Mouse (Mus musculus) hindbrain, embryonic 12.5 days (tissue): ENCODE data around the gene Fam181a. TPM values are rescaled to one million over a fixed set of nuclear protein-coding genes. Genes with fewer than 3 reads are reported as not detected.
A peak's percentile ranks its signal among the peaks of the same experiment; 100 is the strongest.

ENCODE experiments used
- ATAC-seq: fragments of 200-750 bp; cut with Nextera tagmentation; 2 replicates; pipeline ENCODE4 v1.8.0; 2017; ENCODE audit warnings: moderate TSS enrichment; ENCODE audit not compliant: low FRiP score
- H3K27ac ChIP-seq: fragments of 300-500 bp; sonication (generic); 2 replicates; pipeline ENCODE4 v1.5.1; 2016; ENCODE audit warnings: mild to moderate bottlenecking
- H3K27me3 ChIP-seq: fragments of 300-500 bp; sonication (generic); 2 replicates; pipeline ENCODE4 v1.6.1; 2016; ENCODE audit warnings: mild to moderate bottlenecking
- H3K36me3 ChIP-seq: fragments of 300-500 bp; sonication (generic); 2 replicates; pipeline ENCODE4 v1.6.1; 2016; ENCODE audit warnings: mild to moderate bottlenecking
- H3K4me1 ChIP-seq: fragments of 300-500 bp; sonication (generic); 2 replicates; pipeline ENCODE4 v1.6.1; 2016
- H3K4me2 ChIP-seq: fragments of 300-500 bp; sonication (generic); replicated peaks from 2 replicates; pipeline ENCODE4 v1.6.1; 2016; ENCODE audit warnings: mild to moderate bottlenecking
- H3K4me3 ChIP-seq: fragments of 300-500 bp; sonication (generic); 2 replicates; pipeline ENCODE4 v1.5.1; 2016; ENCODE audit warnings: mild to moderate bottlenecking
- H3K9ac ChIP-seq: fragments of 300-500 bp; sonication (generic); 2 replicates; pipeline ENCODE4 v1.6.1; 2016; ENCODE audit warnings: mild to moderate bottlenecking, moderate library complexity
- H3K9me3 ChIP-seq: fragments of 300-500 bp; sonication (generic); replicated peaks from 2 replicates; pipeline ENCODE4 v1.6.1; 2016; ENCODE audit warnings: mild to moderate bottlenecking
- WGBS: fragments of 180-500 bp; shearing (Covaris S2); methylation state at CpG from one replicate; pipeline ENCODE4 v1.1.7; 2016; 5-methylcytosine and 5-hydroxymethylcytosine counted together
- polyA plus RNA-seq: library from polyadenylated mRNA; unstranded; fragments of >200 nt; fragmentation: Nextera tagmentation; extraction: Ambion mirVana; gene quantifications from 2 replicates; pipeline ENCODE4 v1.2.1, GENCODE M21; 2016

Fam181a gene
- polyA plus RNA-seq, 1 experiment from 2014 or later, result 14.4 TPM

DNA sequence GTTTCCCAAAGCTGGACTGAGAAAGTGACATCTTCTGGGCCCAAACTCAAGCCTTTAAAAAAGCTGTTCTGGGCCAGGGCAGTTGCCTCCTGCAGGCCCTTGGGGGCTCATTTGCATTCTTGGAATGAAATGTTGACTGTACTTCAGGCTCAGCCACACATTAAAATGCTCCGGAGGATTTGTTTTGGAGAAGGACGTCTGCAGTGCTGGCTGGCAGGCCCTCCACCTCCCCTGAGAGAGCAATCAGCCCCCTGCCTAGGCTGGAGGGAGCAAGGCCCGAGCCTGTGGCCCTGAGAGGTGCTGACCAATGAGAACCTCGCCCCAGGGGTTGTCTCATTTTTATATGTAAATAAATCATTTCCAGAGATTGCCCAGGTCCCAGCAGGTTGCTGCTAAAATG, 14.5 kb upstream of the Fam181a start:
- ATAC-seq, result no peak
- no peak overlapping the region for H3K9ac ChIP-seq
- H3K27ac ChIP-seq, result no peak overlapping the region
- H3K4me3 ChIP-seq, result no peak overlapping the region
- H3K4me1 ChIP-seq, result peaks cover 9% of the 10 kb centered on the region; the same call in 1 of the 2 replicates
- WGBS, result 17% methylated on average over 4 of the region's 4 CpGs
- no peaks in the 10 kb centered on the region for H3K36me3 ChIP-seq
- no peaks in the 10 kb centered on the region for H3K27me3 ChIP-seq
- no peaks in the 10 kb centered on the region for H3K9me3 ChIP-seq
- H3K4me2 ChIP-seq, result no peak overlapping the region

DNA sequence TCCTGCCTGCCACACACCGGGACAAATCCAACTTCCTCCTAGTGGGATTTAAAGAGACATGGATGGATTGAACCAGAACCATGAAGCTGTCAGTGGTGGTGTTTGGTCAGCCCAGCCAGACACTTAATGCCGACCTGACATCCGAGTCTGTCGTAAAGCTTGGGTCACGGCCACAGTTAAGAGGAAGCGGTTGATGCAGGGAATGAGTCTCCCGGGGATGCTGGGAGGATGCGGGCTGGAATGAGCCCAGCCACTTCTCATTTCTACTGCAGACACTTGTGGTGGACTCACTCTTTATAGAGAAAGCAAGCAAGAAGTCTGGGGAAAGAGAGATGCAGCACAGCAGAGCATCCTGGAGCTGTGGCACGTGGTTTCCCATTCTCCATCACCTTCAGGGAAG, 10.3 kb upstream of the Fam181a start:
- Histone ChIP-seq H3K9me3 (no peaks in the 10 kb centered on the region), H3K9ac (no peak overlapping the region), H3K27me3 (no peaks in the 10 kb centered on the region), H3K36me3 (no peaks in the 10 kb centered on the region), H3K4me1 (0 out of 2 replicates have a peak, but pooled peaks cover 3% of the 10 kb centered on the region), H3K4me2 (no peak overlapping the region), H3K4me3 (no peak overlapping the region), H3K27ac (no peak overlapping the region)
- no peak for ATAC-seq
- 67% methylated on average over 9 of the region's 9 CpGs for WGBS

DNA sequence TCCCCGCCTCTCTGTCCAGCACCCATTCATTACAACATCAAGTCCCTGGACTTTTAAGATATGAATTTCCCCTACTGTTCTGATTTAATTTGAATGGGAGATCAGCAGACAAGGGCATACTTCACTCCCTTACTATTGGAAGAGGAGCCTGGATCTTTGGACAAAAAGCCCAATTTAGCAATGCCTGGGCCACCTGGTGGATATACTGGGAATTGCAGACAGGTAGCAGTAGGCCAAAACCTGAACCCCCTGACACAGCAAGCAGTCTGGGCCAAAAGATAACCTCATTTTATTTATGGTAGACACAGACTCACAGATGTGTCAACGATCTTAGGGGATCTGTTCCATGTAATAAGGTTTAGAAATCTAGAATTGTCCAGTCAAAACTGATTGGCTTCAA, 9.1 kb upstream of the Fam181a start:
- H3K4me2 ChIP-seq, result no peak overlapping the region
- no peaks in the 10 kb centered on the region for H3K9me3 ChIP-seq
- no peak overlapping the region for H3K9ac ChIP-seq
- H3K4me1 ChIP-seq, result no peaks in the 10 kb centered on the region
- H3K27ac ChIP-seq, result no peak overlapping the region
- no peak for ATAC-seq
- H3K36me3 ChIP-seq, result no peaks in the 10 kb centered on the region
- H3K4me3 ChIP-seq, result no peak overlapping the region
- H3K27me3 ChIP-seq, result no peaks in the 10 kb centered on the region
- 45% methylated on average over 2 of the region's 2 CpGs for WGBS

DNA sequence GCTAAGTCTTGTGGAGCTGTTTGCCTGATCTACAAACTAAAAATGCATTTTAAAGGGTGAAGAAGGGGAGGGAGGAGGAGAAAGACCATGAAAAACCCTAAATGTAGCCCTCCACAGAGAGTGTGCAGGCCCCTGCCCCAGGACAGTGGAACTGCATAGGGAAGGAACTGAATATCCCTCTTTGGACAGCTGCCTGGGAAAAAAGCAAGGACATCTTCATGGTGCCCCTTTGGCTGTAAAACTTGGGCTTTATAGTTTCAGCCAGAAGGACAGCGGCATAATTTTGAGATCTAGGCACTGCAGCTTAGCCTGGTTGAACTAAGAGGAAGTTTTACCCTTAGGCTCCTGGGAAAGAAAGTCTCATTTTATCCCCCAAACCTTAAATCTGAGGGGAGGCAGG, 7.8 kb upstream of the Fam181a start:
- H3K9ac ChIP-seq, result no peak overlapping the region
- 91% methylated on average over 1 of the region's 1 CpGs for WGBS
- no peak overlapping the region for H3K4me2 ChIP-seq
- H3K4me3 ChIP-seq, result no peak overlapping the region
- no peaks in the 10 kb centered on the region for H3K4me1 ChIP-seq
- peaks cover 5% of the 10 kb centered on the region for H3K27me3 ChIP-seq
- ATAC-seq, result no peak
- H3K27ac ChIP-seq, result no peak overlapping the region
- H3K9me3 ChIP-seq, result no peaks in the 10 kb centered on the region
- H3K36me3 ChIP-seq, result no peaks in the 10 kb centered on the region

DNA sequence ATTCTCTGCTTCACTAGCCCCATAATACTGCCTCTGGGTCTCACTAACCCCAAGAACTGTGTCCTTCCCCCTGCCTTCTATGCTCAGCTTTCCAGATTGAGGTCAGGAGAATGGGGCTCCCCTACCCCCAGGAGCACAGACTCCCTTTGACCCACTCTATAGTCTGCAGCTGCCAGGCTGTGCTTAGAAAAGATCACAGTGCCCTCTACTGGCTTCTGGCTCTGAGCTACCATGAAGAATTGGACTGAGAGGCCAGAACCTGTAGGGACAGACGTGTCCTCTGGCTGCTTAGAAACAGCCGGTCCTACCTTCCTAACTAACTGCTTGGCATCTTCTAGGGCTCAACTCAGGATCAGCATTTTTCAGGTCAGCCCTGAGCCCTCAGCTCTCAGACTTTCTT, 4.6 kb upstream of the Fam181a start:
- ATAC-seq, result peak; percentile 29; the same call in 1 of the 2 replicates
- H3K27me3 ChIP-seq, result peaks cover 10% of the 10 kb centered on the region
- H3K27ac ChIP-seq, result no peak overlapping the region
- 0 out of 2 replicates have a peak, but pooled peaks cover 2% of the 10 kb centered on the region for H3K4me1 ChIP-seq
- no peak overlapping the region for H3K4me2 ChIP-seq
- H3K36me3 ChIP-seq, result no peaks in the 10 kb centered on the region
- no peaks in the 10 kb centered on the region for H3K9me3 ChIP-seq
- H3K4me3 ChIP-seq, result no peak overlapping the region
- WGBS, result 31% methylated on average over 2 of the region's 2 CpGs
- H3K9ac ChIP-seq, result no peak overlapping the region

DNA sequence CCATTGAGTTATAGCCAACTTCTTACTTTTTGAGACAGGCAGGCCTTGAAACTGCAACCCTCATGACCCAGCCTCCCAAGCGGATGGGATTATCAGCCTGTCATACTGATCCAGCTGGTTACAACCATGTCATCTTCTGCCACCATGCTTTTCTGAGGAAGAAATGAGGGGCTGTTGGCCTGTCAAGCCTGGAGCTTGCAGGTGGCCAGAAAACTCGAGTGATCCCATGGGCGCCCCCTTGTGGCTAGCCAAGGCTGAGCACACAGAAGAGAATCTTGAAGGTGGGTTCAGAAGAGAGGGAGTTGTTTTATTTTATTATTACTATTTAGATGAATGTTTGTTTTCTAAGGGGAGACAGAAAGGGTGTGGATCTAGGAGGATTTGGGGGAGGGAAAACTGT, 4.1 kb upstream of the Fam181a start:
- Histone ChIP-seq H3K4me1 (peaks cover 4% of the 10 kb centered on the region), H3K4me3 (no peak overlapping the region), H3K4me2 (no peak overlapping the region), H3K36me3 (no peaks in the 10 kb centered on the region), H3K9me3 (no peaks in the 10 kb centered on the region), H3K27me3 (peaks cover 10% of the 10 kb centered on the region), H3K9ac (no peak overlapping the region), H3K27ac (no peak overlapping the region)
- no peak for ATAC-seq
- 21% methylated on average over 3 of the region's 3 CpGs for WGBS

DNA sequence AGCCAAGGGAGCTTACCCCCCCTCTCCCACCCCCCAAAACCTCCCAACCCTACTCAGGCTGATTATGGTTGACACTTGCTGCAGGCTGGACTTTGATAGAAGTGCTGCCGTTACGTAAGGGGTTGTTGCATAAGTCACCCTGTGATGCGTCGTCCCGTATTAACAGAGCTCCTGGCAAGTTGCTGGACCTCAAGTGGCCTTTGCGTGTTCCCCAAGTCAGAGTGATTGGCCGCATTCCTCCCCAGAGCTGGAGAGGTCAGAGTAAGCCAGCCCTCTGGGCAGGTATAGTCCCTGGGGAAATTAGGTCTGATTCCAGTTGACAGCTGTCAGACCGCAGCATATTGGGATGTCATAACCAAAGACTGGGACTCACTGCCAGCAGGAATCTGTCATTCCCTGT, 1.1 kb downstream of the Fam181a start:
- no peak overlapping the region for H3K27ac ChIP-seq
- H3K27me3 ChIP-seq, result peaks cover 33% of the 10 kb centered on the region
- H3K4me3 ChIP-seq, result no peak overlapping the region
- H3K4me2 ChIP-seq, result no peak overlapping the region
- no peak for ATAC-seq
- H3K9me3 ChIP-seq, result no peaks in the 10 kb centered on the region
- H3K36me3 ChIP-seq, result no peaks in the 10 kb centered on the region
- no peak overlapping the region for H3K9ac ChIP-seq
- H3K4me1 ChIP-seq, result peaks cover 54% of the 10 kb centered on the region
- WGBS, result 76% methylated on average over 8 of the region's 8 CpGs

DNA sequence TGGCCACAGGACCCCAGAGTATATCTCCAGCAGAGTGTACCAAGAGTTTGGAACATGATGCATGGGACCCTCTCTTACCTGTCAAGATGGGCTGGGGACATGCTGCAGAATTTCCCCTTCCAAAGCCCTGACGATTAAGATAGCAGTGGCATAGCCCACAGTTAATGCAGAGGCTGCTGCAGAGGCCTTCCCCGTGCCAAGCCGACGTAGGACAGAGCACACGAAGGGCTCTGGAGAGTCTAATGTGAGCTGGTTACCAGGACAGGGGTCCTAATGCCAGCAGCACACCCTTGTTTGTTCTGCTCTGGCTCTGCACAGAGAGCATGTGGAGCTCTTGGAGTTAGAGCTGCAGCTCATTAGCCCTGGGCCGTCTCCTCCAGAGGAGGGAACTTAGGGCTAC, 2.5 kb downstream of the Fam181a start:
- peak overlapping the region; percentile 40 for H3K27ac ChIP-seq
- 0 out of 2 replicates have a peak overlapping the region, but pooled peaks have one; percentile 32 for H3K9ac ChIP-seq
- 50% methylated on average over 6 of the region's 6 CpGs for WGBS
- no peak; the same call in 1 of the 2 replicates for ATAC-seq
- peak overlapping the region; percentile 71 for H3K4me2 ChIP-seq
- H3K36me3 ChIP-seq, result no peaks in the 10 kb centered on the region
- H3K4me1 ChIP-seq, result peaks cover 55% of the 10 kb centered on the region
- H3K4me3 ChIP-seq, result no peak overlapping the region
- no peaks in the 10 kb centered on the region for H3K9me3 ChIP-seq
- peaks cover 30% of the 10 kb centered on the region for H3K27me3 ChIP-seq

DNA sequence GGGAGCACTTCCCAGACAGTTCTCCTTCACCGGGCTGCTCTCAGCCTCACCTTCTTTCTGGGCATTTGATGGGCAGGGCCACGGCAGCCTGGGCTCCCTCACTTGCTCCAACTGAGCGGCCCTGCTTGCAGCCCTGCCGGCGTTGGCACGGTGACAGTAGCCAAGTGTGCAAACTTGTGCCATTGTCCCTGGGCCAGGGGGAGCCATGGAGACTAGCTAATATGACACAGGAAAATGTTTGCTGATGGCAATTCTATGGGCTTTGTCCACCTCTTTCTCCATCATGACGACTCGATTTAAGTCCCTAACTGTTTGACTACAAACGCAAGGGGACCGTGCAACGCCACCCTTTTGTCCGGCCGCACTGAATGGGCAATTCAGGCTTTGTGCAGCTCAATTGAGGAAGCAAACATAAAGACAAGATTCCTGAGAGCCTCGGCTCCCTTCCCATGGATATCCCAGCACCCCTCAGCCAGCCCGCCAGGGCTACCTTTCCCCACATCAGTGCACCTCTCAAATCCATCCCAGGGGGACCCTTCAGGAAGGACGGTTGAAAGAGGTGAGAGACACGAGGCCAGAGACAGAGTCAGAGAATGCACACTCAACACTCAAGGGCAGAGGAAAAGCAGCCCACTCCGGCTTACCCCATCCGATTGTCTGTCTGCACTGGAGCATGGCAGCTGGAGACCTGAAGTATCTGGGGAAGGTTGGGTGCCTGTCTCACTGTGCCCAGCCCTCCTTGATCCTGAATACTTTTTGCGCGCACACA, 3.3 kb downstream of the Fam181a start:
- peak overlapping the region; percentile 36 for H3K4me3 ChIP-seq
- H3K9ac ChIP-seq, result peak overlapping the region; percentile 29; the same call in 1 of the 2 replicates
- H3K36me3 ChIP-seq, result no peaks in the 10 kb centered on the region
- no peaks in the 10 kb centered on the region for H3K9me3 ChIP-seq
- peaks cover 30% of the 10 kb centered on the region for H3K27me3 ChIP-seq
- WGBS, result 21% methylated on average over 21 of the region's 21 CpGs
- H3K27ac ChIP-seq, result peak overlapping the region; percentile 74
- peak; percentile 76 for ATAC-seq
- H3K4me1 ChIP-seq, result peaks cover 55% of the 10 kb centered on the region
- H3K4me2 ChIP-seq, result peak overlapping the region; percentile 71

DNA sequence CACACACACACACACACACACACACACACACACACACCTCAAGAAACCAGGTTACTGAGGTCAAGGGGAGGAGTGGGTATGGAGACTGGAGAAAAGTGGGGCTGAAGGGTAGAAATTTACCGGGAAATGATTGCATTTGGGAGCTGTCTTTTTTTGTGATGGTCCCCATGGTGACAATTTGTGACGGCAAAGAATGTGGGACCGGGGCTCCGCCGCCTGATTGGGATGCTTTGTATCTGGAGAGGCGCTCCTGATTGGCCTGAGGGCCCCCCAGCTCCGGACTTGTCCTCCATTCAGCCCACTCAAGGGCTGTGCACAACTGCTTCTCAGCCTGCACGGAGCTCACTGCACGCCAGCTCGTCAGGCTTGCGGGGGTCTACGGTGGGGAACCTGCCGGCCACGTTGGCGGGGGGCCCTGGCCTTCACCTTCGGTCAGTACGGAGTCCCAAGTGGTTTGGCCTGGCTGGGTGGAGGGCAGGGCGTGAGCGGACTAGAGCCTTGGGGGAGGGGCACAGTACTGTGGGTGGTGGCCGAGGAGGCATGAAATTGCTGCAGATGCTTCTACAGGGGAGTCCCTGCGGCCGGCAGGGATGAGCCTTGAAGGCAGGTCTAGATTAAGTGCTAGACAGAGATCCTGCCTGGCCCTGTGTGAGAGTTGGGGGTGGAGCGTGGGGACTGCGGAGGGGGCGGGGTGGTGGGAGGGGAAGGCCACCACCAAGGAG, 4.0 kb downstream of the Fam181a start:
- Histone ChIP-seq H3K9me3 (no peaks in the 10 kb centered on the region), H3K27ac (peak overlapping the region; percentile 81), H3K4me1 (peaks cover 55% of the 10 kb centered on the region), H3K4me3 (peak overlapping the region; percentile 36), H3K27me3 (peaks cover 30% of the 10 kb centered on the region), H3K9ac (peak overlapping the region; percentile 55; the same call in 1 of the 2 replicates), H3K4me2 (peak overlapping the region; percentile 71), H3K36me3 (no peaks in the 10 kb centered on the region)
- peak; percentile 83 for ATAC-seq
- WGBS, result 3% methylated on average over 24 of the region's 25 CpGs

DNA sequence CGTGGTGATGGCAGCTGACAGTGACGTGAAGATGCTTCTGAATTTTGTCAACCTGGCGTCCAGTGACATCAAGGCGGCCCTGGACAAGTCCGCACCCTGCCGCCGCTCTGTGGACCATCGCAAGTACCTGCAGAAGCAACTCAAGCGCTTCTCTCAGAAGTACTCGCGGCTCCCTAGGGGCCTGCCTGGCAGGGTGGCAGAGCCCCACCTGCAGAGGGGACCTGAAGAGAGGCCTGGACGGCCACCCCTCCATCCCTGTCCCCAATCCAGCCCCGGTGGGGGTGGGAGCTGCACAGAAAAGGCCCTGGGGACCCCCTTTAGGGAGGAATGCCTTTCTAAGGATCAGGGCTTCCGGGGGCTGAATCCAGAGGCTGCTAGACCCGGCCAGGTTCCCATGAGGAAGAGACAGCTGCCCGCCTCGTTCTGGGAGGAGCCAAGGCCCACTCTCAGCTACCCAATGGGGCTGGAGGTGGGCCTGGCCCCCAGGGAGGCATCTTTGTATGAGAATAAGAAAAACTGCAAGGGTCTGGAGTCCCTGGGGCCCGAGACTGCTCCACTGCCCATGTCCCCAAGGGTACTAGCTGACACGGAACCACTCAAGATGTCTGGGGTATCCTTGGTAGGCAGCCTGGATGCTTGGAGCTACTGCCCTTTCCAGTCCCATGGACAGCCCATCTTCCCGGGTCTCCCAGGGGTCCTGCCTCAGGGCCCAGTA, 5.2 kb downstream of the Fam181a start:
- Histone ChIP-seq H3K9ac (peak overlapping the region; percentile 47; the same call in 1 of the 2 replicates), H3K36me3 (no peaks in the 10 kb centered on the region), H3K4me1 (peaks cover 55% of the 10 kb centered on the region), H3K27me3 (peaks cover 33% of the 10 kb centered on the region), H3K4me3 (peak overlapping the region; percentile 36), H3K9me3 (no peaks in the 10 kb centered on the region), H3K27ac (peak overlapping the region; percentile 81; the same call in 1 of the 2 replicates), H3K4me2 (peak overlapping the region; percentile 71)
- no peak for ATAC-seq
- 27% methylated on average over 20 of the region's 20 CpGs for WGBS

DNA sequence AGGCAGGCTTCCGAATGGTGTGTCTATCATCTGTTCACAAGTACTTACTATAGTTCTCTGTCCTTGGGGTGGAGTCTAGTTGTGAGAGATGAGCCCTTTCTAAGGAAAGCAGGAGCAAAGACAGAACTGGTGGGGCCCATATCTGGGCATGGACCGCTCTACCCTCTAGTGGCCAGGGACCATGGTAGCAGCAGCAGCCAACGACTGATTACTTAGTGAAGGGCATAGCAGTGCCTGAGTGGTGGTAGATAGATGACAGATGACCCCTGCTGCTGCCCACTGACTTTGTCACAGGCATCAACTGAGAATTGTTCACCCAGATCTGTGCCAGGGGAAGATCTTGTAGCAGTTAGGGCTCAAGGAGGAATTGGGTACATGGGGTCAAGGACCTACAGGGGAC, 12.0 kb downstream of the Fam181a start:
- H3K4me2 ChIP-seq, result no peak overlapping the region
- WGBS, result 33% methylated on average over 3 of the region's 3 CpGs
- H3K4me1 ChIP-seq, result peaks cover 9% of the 10 kb centered on the region
- peaks cover 60% of the 10 kb centered on the region for H3K27me3 ChIP-seq
- ATAC-seq, result no peak
- no peaks in the 10 kb centered on the region for H3K9me3 ChIP-seq
- no peak overlapping the region for H3K4me3 ChIP-seq
- H3K9ac ChIP-seq, result no peak overlapping the region
- no peaks in the 10 kb centered on the region for H3K36me3 ChIP-seq
- H3K27ac ChIP-seq, result no peak overlapping the region
